Mouse (Mus musculus) heart, adult 18-20 months (tissue): ENCODE measurements around the gene Thsd4. TPM values are rescaled to one million over a fixed set of nuclear protein-coding genes. Genes with fewer than 3 reads are reported as not detected.

Source experiments
- DNase-seq, 2 experiments: peaks; one replicate each; pipeline ENCODE4 v3.0.0; 2021 to 2022; ENCODE audit warnings: mixed read lengths in 1 of 2
- total RNA-seq, 2 experiments: library from RNA; stranded (reverse); gene quantifications; 2 replicates each; pipeline ENCODE4 v1.2.3; 2021

Gene Thsd4
- total RNA-seq, 2 experiments from 2014 or later: 4.4 to 4.7 TPM

DNA sequence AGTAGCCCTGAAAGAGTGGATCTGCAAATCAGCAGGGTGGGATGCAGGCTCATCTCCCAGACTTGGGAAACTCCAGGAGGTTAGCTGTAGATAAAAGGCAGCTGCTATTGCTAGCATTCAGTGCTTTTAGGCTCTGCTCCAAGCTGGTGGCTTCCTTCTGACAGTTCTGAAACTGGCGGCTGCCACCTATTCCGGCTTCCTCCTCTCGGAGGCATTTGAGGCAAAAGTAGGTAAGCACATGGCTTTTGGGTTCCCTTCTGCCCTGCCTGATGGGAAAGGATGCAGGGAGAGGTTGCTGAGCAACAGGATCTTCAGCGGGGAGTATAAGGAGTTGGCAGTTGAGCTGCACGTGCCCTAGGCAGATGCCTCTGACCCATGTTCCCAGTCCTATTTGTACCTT lies 65.2 kb downstream of the Thsd4 start:
- DNase-seq: peak in 1 of 2 experiments; percentile 11

DNA sequence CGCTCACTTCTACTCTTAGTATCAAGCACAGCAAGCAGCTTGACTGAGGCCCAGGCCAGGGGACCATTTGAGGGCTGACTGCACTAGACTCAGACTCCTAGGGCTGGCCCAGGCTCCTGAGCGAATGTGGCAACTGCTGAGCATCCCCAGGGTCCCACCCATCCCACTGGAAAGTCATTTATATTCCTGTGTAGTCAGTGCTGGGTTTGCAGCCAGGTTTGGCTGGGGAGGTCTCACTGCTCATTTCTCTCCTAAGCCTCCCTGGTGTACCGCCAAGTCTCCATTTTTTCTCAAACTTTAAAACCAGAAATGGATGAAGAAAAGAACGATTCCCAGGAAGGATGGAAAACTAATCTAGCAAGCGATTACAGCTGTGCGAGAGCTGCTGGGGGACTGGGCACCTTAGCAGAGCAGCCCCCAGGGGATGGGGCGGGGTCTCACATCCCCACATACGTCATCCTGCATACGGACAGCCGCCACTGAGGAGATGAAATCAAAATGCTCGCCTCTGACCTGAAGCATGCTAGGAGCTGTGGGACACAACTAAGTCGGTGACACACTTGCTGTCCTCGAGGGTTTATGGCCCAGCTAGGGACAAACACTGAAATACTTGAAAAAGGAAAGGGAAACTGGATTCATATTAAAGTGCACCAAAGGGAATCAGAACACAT lies 67.3 kb downstream of the Thsd4 start:
- peak; percentile 11 to 14 for DNase-seq

DNA sequence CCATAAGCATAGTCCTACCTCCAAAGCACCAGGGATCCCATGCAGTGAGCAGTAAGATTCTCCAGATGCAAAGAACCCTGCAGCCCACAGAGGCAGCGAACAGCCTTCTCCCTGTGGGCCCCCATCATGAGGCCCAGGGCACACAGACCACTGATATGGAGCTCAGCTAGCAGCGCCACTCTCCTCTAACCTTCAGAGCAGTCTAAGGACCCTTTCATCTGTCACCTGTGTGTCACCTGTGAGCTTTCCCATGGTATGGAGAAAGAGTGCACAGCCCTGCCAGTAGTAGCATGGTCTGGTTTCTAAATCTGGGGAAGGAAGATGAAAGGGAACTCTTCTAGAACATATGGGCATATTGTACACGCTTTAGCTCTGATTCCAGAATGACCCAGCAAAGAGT lies 72.3 kb downstream of the Thsd4 start:
- no peak for DNase-seq

DNA sequence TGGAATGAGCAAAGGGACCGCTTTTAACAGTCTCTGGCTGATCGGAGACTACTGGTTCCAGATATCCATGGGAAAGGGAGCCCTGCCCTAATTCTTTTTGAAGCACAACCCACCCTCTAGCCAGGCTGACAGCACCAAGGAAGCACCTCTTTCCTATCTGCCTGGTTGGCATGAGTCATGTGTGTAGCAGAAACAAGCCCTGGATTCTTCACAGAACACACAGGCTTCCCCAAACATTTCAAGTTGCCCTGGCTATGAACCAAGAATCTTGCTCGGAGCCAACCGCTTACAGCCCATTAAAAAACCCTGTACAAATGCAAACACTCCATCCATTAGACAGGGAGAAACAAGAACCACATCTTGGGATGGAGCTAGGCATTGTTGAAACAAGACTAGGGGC lies 76.0 kb downstream of the Thsd4 start:
- DNase-seq: peak in 1 of 2 experiments; percentile 15

DNA sequence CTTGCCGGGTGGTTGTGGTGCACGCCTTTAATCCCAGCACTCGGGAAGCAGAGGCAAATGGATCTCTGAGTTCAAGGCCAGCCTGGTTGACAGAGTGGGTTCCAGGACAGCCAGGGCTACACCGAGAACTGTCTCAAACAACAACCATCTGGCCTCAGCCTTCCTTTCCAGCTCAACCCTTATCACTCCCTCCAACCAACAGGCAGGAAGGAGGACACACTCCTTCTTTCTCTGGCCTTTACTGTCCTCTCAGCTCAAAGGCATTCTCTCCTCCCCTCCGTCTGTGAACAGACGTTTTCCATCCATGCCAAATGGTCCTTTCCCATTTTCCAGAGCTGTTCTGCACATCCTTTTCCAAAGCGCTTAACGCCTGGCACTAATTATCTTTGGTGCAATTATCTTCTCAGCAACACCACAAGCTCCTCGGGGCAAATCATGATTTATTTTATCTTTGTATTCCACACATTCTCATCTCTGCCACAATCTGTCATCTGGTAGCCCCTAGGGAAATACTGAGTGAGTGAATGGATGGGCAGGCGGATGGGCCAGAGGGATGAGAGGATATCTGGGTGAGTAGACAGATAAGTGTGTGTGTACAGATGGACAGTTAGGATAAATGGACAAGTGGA lies 80.5 kb downstream of the Thsd4 start:
- no peak for DNase-seq

DNA sequence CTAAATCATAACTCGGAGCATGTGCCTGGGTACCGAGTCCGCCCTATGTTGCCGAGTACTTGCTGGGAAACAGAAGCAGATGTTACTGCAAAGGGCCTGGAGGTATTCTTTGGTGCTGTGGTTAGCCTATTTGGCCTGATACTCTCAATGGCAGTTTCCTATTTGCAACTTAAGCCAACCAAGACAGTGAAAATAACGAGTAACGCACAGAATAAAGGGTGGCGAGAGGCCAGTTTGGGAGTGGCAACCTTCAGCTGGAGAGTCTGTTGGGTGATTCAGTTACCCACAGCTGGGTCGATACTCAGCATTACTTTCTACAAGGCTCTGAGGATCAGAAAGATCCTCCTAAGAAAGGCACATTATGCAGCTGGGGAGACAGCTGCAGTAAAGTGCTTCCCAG lies 81.3 kb downstream of the Thsd4 start:
- DNase-seq: no peak

DNA sequence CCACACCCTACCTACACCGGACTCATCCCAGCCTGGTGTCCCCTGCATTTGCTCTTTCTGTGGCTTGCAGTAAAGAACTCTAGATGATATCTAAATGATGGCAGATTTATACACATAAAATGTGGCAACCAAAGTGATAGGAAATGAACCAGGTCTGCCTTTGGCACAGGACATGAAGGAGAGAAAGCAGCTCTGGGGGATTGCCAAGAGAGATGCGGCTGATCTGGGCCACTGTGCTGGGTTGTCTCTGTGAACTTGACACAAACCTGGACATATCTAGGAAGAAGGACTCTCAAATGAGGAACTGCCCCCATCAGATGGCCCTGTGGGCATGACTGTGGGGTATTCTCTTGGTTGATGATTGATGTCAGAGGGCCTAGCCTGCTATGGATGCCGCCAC lies 85.6 kb downstream of the Thsd4 start:
- DNase-seq: no peak

DNA sequence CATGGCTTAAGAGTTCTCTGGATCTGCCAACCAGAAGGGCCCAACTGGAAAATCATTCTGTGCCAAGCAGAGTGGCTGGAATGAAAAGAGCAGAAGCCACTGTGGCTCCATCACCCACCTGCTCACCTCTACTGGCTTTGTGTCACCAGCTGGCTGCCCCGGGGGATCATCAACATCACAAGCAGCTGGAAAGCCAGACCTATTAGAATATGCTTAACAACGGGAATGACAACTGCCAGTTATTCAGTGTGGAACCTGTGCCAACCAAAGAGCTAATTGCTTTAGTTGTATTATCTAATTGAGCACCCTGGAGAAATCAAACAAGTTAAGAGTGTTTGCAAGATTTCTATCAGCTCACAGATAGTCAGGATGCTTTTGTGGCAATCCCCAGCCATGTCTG lies 87.8 kb downstream of the Thsd4 start:
- no peak for DNase-seq

DNA sequence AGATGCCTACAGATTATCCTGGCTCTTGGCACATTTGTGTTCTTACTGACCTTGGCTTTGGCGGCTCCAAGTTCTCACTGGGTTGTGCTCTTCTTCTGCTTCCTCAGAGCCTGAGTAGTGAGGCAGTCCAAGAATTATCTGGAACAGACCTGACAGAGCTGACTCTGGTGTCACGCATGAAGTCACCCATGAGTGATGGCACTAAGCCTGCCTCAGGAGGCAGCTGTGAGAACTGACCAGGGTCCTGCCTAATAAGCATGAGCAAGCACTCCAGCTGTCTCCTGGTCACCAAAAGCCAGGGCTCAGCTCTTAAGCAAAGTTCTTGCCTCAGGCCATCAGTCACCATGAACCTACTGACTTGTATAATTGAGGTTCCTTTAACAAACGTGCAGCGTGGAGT lies 89.9 kb downstream of the Thsd4 start:
- DNase-seq: no peak

DNA sequence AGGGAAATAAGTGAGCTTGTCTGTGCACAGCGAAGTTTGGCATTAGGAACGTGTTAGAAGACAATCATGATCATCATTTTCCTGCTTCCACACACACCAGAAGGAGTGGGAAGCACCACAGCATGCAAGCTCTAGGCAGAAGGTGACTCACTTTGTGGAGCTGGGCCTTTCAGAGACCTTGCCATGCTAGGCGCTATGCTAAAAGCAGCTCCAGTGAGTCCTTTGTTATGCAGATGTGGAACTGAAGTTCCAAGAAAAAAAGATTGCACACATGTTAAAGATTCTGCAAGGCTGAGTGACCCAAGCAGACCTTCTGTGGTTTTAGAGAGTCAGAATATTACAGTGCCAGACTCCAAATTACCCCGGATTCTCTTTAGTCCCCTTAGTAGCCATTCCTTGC lies 91.8 kb downstream of the Thsd4 start:
- DNase-seq: no peak

DNA sequence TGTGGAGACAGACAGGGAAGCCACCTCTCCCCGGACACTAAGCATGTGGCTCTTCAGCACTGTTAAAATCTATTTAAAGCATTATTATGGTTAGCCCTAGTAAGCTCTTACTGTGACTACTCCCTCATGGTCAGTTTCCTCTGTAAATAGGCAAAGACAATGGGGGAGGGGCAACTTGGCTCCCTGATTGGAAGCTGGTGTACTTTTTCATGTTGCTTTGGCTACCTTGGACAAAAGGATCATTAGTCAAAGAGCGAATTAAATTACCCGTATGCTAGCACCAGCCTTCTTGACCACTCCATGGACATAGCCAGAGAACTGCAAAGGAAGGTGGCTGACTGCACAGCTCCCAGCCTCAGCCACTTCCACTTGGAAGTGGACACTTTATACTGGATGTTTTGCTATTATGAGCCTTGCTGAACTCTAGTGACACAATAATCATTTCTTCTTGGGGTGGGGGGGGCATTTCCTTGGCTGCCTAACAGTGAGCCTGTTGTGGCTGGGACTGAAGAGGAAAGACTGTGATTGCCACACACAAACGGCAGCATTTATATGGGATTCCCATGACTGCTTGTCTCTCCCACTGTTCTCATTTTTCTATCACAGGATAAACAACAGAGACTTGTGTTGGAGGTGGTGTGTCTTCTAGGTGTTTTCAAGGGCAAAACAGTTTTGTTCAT lies 107.6 kb downstream of the Thsd4 start:
- DNase-seq: no peak

DNA sequence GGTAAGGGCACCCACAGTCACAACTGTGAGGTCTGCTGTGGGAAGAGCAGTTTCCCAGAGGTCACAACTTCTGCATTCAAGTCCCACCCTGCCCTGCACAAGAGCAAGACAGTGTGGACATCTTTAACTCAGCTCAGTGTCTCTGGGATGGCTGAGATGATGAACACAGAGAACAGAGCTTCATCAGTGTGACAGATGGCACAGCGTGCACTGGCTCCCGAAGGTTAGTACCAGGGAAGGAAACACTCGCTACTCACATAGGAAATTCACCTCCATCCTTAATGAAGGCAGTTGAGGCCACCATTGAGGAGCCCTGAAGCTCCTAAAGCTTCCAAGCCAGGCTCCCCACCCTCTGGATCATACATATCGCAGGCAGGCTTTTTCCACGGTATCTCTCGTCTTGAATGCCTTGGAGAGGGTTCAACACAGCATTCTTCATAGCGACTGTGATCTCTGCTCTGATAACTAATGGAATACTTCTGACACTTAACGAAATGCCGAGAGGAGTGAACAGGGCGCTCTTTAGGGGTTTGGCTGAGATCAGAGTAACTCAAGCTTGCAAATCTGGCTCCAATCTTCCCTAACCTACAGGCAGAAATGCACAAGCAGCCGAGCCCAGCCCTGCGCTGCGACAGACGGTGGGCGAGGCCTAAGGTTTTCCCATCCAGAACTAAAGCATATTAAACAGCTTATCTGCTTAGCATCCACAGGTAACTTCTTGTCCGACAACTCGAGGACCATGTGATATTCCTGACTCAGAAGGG lies 110.8 kb downstream of the Thsd4 start:
- DNase-seq: no peak

DNA sequence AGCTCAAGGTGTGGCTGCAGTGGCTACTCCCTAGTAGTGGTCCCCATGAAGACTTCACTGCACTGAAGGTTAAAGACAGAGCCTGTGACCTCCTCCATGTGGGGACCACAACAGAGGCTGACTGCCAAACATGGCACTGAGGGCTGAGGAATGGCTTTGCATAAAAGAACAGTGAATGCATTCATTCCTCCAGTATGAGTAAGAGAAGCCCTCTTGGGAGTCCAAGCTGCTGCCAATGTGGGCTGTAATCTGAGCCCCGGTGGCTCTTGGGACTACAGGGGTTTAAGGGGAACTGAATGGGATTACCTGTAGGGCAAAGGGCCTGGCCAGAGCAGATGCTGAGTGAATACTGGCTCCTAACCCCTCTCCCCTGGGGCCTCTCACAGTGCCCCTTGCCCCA lies 114.5 kb downstream of the Thsd4 start:
- DNase-seq: no peak

DNA sequence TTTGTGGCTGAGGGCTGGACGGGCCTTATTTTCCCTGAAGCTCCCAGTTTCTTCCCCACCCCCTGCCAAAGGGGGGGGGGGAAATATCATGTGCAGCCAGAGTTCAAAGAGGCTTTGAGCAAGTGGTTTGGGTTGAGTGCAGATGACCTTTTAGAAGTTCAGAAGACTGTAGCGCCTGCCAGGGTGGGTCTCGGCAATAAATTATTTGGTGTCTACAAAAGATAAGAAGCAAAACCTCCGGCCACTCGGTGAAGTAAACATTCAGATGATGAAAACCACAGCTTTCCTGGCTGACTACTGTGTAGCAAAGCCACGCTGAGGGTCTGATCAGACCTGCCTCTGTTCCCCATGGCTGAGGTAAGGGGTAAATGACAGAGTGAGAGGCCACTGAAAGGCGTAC lies 116.1 kb downstream of the Thsd4 start:
- no peak for DNase-seq

DNA sequence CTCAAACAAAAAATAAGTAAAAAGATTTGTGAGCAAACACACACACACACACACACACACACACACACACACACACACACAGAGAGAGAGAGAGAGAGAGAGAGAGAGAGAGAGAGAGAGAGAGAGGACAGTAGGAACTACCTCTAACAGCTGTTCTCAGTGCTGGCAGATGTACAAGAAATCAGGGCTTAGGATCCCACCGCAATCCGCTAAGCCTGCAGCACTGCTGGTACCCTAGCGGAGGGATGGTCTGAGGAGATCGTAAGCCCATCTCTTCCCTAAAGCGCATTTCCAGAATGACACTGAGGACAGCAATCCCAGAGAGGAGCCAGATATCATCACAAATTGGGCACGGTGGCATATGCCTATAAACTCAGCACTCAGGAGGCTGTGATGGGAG lies 119.2 kb downstream of the Thsd4 start:
- DNase-seq: no peak

DNA sequence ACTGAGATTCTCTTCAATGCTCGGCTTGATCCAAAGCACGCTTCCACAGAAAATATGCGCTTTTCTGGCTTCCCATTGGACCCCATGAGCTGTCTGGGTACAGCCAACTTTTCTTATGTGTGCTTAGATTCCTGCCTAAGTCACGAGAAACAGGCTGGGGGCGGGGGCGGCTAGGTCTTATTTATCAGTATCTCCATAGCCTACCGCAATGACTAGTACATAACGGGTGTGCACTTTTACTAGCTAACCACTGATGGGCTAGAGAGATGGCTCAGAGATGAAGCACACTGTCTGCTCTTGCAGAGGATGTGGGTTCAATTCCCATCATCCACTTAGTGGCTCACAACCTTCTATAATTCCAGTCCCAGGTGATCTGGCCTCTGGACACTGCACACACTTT lies 121.8 kb downstream of the Thsd4 start:
- no peak for DNase-seq

DNA sequence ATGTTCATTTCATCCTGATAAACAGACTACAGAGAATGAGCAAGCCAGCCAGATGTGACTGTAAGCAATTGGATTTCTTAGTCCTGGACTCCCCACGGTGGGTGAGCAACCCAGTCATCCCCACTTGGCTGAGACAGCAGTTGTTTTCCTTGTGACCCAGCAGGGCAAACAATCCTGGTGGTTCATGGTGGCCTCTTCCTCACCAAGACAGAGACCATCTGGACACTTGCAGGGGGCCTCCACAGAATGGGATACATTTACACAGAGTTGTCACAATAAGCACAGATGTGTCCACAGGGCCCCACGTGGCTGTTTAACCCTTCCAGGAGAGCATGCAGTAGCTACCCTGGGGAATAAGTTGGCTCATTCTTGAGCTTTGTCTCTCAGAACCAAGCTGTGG lies 123.8 kb downstream of the Thsd4 start:
- no peak for DNase-seq

DNA sequence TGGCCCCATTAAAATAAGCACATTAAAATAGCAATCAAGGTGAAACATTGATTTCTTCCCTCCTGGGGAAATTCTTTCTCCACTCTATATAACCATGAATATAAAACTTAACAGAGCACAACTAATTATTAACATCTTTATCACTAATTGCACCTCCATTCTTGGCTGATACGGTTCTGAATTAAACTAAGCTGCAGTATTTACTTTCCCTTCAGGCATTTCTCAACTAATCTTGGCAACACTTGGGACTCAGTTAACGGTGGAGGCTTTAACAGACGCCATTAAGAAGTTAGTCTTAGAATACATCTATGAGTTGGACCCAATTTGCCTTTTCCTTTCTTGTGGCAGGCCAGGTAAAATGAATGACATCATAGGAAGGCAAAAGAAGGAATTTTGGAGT lies 125.8 kb downstream of the Thsd4 start:
- DNase-seq: no peak

DNA sequence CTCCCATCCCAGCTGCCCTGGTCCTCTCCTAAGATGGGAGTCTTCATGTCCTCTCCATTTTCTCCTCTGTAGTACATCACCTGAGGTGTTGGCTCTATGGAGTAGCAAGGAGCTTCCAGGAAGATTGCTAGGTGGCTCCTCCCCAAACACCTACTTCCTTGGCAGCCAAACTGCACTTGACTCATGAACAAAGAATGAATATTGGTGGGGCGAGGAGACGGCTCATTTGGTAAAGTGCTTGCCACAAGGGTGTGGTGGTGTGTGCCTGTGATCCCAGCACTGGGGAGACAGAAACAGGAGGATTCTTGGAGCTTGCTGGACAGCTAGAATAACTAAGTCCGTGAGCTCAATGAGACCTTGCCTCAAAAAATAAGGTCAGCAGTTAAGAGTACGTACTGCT lies 128.9 kb downstream of the Thsd4 start:
- peak in 1 of 2 experiments; percentile 9 for DNase-seq

DNA sequence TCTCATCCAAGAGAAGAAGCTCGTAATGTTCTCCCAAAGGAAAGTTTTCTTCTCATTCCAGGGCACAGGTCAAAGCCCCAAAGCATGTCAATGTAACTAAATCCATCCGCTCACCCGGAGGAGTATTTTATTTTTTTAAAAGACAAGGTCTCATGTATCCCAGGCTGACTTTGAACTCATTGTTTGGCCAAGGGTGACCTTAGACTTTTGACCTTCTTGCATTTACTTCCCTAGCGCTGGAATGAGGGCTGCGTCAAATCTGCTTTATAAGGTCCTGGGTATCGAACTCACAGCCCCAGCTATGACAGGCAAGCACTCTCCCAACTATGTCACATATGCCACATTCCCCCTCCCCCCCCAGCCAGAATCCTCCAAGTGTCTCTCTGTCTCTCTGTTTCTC lies 137.1 kb downstream of the Thsd4 start:
- DNase-seq: no peak

DNA sequence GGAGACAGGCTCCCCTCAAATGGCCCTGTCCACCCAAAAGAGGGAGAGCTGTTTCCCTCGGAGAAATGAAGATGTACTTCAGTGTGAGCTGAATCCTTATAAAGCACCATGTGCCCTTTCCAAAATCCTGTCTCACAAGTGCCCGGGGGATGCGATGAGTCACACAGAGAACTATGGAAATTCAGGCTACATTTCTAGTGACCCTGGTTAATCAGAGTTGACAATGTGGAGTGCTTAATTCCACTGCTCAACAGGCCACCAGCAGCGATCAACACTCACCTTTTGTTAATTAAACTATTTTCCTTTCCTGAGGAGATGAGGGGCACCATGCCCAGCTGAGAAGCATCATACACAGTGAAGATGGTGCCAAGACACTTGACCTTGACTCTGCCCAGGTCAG lies 138.9 kb downstream of the Thsd4 start:
- no peak for DNase-seq

DNA sequence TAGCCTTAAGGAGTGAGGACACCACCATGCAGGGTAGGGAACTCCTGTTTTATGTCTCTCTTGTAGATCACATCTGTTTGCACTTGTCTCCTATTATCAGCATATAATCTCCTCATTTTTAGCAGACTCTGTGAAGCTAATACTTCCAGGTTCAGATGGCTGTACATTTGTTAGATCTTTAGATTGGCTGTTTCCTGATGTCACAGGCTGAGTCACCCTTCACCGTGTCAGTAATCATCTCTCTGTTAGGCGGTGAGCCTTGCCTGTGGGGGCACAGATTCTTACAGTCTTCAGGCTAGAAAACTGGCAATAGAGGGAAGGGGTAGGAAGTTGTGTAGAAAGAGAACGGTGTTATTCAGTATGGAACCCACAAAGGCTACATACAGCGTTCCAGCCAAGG lies 139.3 kb downstream of the Thsd4 start:
- DNase-seq: no peak

DNA sequence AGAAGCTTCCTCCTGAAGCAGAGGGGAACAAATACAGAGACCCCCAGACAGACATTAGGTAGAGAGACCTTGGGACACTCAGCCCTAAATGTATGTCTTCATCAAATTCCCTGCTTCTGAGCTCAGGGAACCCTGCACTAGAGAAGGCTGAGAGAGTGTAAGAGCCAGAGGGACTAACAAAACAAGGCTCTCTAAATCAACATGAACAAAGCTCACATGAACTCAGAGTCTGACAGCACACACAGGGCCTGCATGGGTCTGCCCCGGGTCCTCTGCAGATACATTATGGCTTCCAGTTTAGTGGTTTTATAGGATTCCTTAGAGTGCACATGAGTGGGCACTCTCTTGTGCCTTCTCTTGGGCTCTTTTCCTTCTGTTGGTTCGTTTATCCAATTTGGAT lies 140.8 kb downstream of the Thsd4 start:
- DNase-seq: no peak
